In the genomic region with DNA sequence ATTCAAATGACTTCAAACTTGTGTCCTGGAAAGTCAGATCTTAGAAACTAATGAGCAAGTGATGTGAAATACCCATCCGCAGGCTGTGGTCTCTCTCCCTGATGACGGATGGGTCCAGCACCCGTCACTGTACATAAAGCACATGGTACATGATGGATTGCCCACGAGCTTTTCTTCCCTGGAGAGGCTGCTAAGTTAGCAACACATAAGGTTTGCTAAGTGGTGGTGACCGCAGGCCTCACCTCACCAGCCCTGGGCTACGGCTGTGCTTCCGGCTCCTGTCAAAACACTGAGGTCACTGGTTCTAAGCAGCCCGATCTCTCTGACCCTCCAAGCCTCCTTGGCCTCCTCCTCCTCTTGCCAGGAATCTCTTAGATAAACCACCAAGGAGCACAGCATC, we compare ENCODE assay signal across 29 mouse cellular contexts.
DNase-seq lines count a peak whose midpoint lies in the region; ATAC-seq lines count a peak whose summit lies in the region.
"Had no signal": no experiment of that assay in that cellular context is flagged by ENCODE, and none has a peak within 500 bp of the region (broad histone marks: within the 10 kb centered on the region; RNA-seq: fewer than 3 reads in every experiment).

No protein-coding gene starts in this region.

- no peak overlapping the region for H3K27ac ChIP-seq in forebrain, embryonic 13.5 days
- H3K27ac ChIP-seq in forebrain, embryonic 10.5 days: no peak overlapping the region
- no peak overlapping the region for H3K27ac ChIP-seq in kidney, embryonic 14.5 days (ENCODE audit: low read depth, low read length)
- H3K27ac ChIP-seq: embryonic facial prominence, embryonic 13.5 days; gastrocnemius, adult 2 months; kidney, embryonic 15.5 days; liver, embryonic 15.5 days had no signal

- 79% methylated on average over 8 of the region's 8 CpGs for WGBS in forebrain, embryonic 13.5 days
- WGBS in forebrain, embryonic 10.5 days: 84% methylated on average over 8 of the region's 8 CpGs
- 19% methylated on average over 8 of the region's 8 CpGs for WGBS in kidney, embryonic 14.5 days

- no peak for DNase-seq in forebrain, embryonic 10.5 days (ENCODE audit: extremely low spot score, low spot score)
- DNase-seq in kidney, postnatal 14 days: no peak
- peak; percentile 54 for DNase-seq in retina, postnatal 1 day
- no peak for DNase-seq in retina, embryonic 14.5 days (ENCODE audit: low spot score)
- peak; percentile 23 for DNase-seq in mesoderm, embryonic 11.5 days (ENCODE audit: low read depth, low spot score)
- DNase-seq in adrenal gland, postnatal 25 days: no peak
- DNase-seq: adrenal gland, postnatal 14 days; cerebellum, adult 11-12 months; cerebellum, adult 9-11 months; gastrocnemius, adult 2 months; gastrocnemius, postnatal 36 days; heart, adult 18-20 months; heart, postnatal 4 days; kidney, adult 11 months; lung, embryonic 14.5 days; lung, postnatal 14 days; right cerebral cortex, postnatal 4 days; thymus, adult 2 months; thymus, postnatal 4 days had no signal

- no peak overlapping the region for H3K4me2 ChIP-seq in forebrain, embryonic 13.5 days
- H3K4me2 ChIP-seq in kidney, embryonic 14.5 days (replicated peaks; ENCODE audit: low read depth, low read length): no peak overlapping the region
- H3K4me2 ChIP-seq: embryonic facial prominence, embryonic 13.5 days; heart, embryonic 12.5 days; kidney, embryonic 15.5 days; liver, embryonic 15.5 days; lung, embryonic 14.5 days; midbrain, embryonic 11.5 days had no signal

- peaks cover 10% of the 10 kb centered on the region; the same call in 1 of the 2 replicates for H3K4me1 ChIP-seq in forebrain, embryonic 13.5 days
- peaks cover 36% of the 10 kb centered on the region for H3K4me1 ChIP-seq in forebrain, embryonic 10.5 days
- no peaks in the 10 kb centered on the region for H3K4me1 ChIP-seq in kidney, embryonic 14.5 days (ENCODE audit: control insufficient read depth, insufficient read depth, low read length)
- H3K4me1 ChIP-seq: liver, embryonic 15.5 days had no signal

- peak; percentile 45; the same call in 1 of the 2 replicates for ATAC-seq in forebrain, embryonic 13.5 days
- ATAC-seq in kidney, embryonic 14.5 days (ENCODE audit: low FRiP score, low TSS enrichment): peak; percentile 60; the same call in 1 of the 2 replicates
- ATAC-seq: CD4-positive, CD25-positive, alpha-beta regulatory T cell, adult 4 months; forebrain, embryonic 14.5 days; inflammation-experienced regulatory T-cells, adult 6 months had no signal

- H3K9ac ChIP-seq in forebrain, embryonic 13.5 days: no peak overlapping the region
- H3K9ac ChIP-seq in kidney, embryonic 14.5 days (ENCODE audit: low read depth, low read length): no peak overlapping the region
- H3K9ac ChIP-seq: embryonic facial prominence, embryonic 13.5 days; heart, embryonic 12.5 days; kidney, embryonic 15.5 days; liver, embryonic 15.5 days; lung, embryonic 14.5 days had no signal

- no peaks in the 10 kb centered on the region for H3K36me3 ChIP-seq in forebrain, embryonic 13.5 days (ENCODE audit: poor library complexity, severe bottlenecking)
- no peaks in the 10 kb centered on the region for H3K36me3 ChIP-seq in forebrain, embryonic 10.5 days (replicated peaks)
- H3K36me3 ChIP-seq in kidney, embryonic 14.5 days (ENCODE audit: control insufficient read depth, insufficient read depth, low read length): no peaks in the 10 kb centered on the region
- H3K36me3 ChIP-seq: embryonic facial prominence, embryonic 13.5 days; heart, embryonic 12.5 days; kidney, embryonic 15.5 days; liver, embryonic 15.5 days had no signal

- no peaks in the 10 kb centered on the region for H3K27me3 ChIP-seq in forebrain, embryonic 13.5 days
- 0 out of 2 replicates have a peak, but pooled peaks cover 7% of the 10 kb centered on the region for H3K27me3 ChIP-seq in forebrain, embryonic 10.5 days (ENCODE audit: poor library complexity, severe bottlenecking)
- H3K27me3 ChIP-seq in kidney, embryonic 14.5 days (ENCODE audit: control insufficient read depth, insufficient read depth, low read length): no peaks in the 10 kb centered on the region
- H3K27me3 ChIP-seq: heart, embryonic 12.5 days; liver, embryonic 15.5 days had no signal

- H3K9me3 ChIP-seq in forebrain, embryonic 13.5 days (replicated peaks): no peaks in the 10 kb centered on the region
- H3K9me3 ChIP-seq in forebrain, embryonic 10.5 days: no peaks in the 10 kb centered on the region
- no peaks in the 10 kb centered on the region for H3K9me3 ChIP-seq in kidney, embryonic 14.5 days (ENCODE audit: control insufficient read depth, low read length)
- H3K9me3 ChIP-seq: embryonic facial prominence, embryonic 13.5 days; heart, embryonic 12.5 days; kidney, embryonic 15.5 days; liver, embryonic 15.5 days had no signal

- H3K4me3 ChIP-seq in forebrain, embryonic 13.5 days: no peak overlapping the region
- H3K4me3 ChIP-seq in forebrain, embryonic 10.5 days: no peak overlapping the region
- no peak overlapping the region for H3K4me3 ChIP-seq in kidney, embryonic 14.5 days (ENCODE audit: low read length)
- H3K4me3 ChIP-seq: embryonic facial prominence, embryonic 13.5 days; gastrocnemius, adult 2 months; heart, embryonic 12.5 days; kidney, embryonic 15.5 days; liver, embryonic 15.5 days had no signal

Comparison
In these comparisons a context has a peak if more than half of its experiments do, and no peak if none do; other contexts are left out.
1. DNase-seq: peak in retina, postnatal 1 day (single experiment) and mesoderm, embryonic 11.5 days (single experiment); none in forebrain, embryonic 10.5 days (single experiment), kidney, postnatal 14 days (single experiment), retina, embryonic 14.5 days (single experiment) and adrenal gland, postnatal 25 days (single experiment).